In genomic region chr3:138839656-138840055, GRCm38 (mm10) we compare ENCODE assay signal across 21 mouse cellular contexts.
DNase-seq lines count a peak whose midpoint lies in the region; ATAC-seq lines count a peak whose summit lies in the region.
"Had no signal": no experiment of that assay in that cellular context is flagged by ENCODE, and none has a peak within 500 bp of the region (broad histone marks: within the 10 kb centered on the region; RNA-seq: fewer than 3 reads in every experiment).

No protein-coding gene starts in this region.

- H3K4me3 ChIP-seq in lung, embryonic 15.5 days = no peak overlapping the region
- H3K4me3 ChIP-seq in intestine, embryonic 14.5 days (ENCODE audit: low read depth, low read length) = no peak overlapping the region
- no peak overlapping the region for H3K4me3 ChIP-seq in forebrain, embryonic 11.5 days (ENCODE audit: low read depth, low read length)
- H3K4me3 ChIP-seq: embryonic facial prominence, embryonic 15.5 days; erythroblast, embryonic 14.5 days; forebrain, embryonic 12.5 days; hindbrain, embryonic 10.5 days had no signal

- H3K9ac ChIP-seq in lung, embryonic 15.5 days = no peak overlapping the region
- H3K9ac ChIP-seq in intestine, embryonic 14.5 days (ENCODE audit: low read length) = no peak overlapping the region
- no peak overlapping the region for H3K9ac ChIP-seq in forebrain, embryonic 11.5 days (ENCODE audit: low read length)
- H3K9ac ChIP-seq: embryonic facial prominence, embryonic 15.5 days; forebrain, embryonic 12.5 days; forebrain, postnatal 0 days; hindbrain, embryonic 14.5 days had no signal

- H3K36me3 ChIP-seq in lung, embryonic 15.5 days = no peaks in the 10 kb centered on the region
- no peaks in the 10 kb centered on the region for H3K36me3 ChIP-seq in intestine, embryonic 14.5 days (ENCODE audit: control insufficient read depth, insufficient read depth, low read length)
- H3K36me3 ChIP-seq in forebrain, embryonic 11.5 days (ENCODE audit: control insufficient read depth, insufficient read depth, low read length) = no peaks in the 10 kb centered on the region
- H3K36me3 ChIP-seq: embryonic facial prominence, embryonic 15.5 days; forebrain, embryonic 12.5 days; hindbrain, embryonic 10.5 days had no signal

- H3K9me3 ChIP-seq in lung, embryonic 15.5 days = no peaks in the 10 kb centered on the region
- H3K9me3 ChIP-seq in intestine, embryonic 14.5 days (ENCODE audit: control insufficient read depth, low read length) = no peaks in the 10 kb centered on the region
- no peaks in the 10 kb centered on the region for H3K9me3 ChIP-seq in forebrain, embryonic 11.5 days (ENCODE audit: control insufficient read depth, low read length)
- H3K9me3 ChIP-seq: embryonic facial prominence, embryonic 15.5 days; forebrain, embryonic 12.5 days; hindbrain, embryonic 10.5 days had no signal

- H3K27ac ChIP-seq in lung, embryonic 15.5 days = no peak overlapping the region
- H3K27ac ChIP-seq in intestine, embryonic 14.5 days (ENCODE audit: low read depth) = no peak overlapping the region
- no peak overlapping the region for H3K27ac ChIP-seq in forebrain, embryonic 11.5 days (ENCODE audit: low read depth, low read length)
- H3K27ac ChIP-seq: embryonic facial prominence, embryonic 15.5 days; forebrain, embryonic 12.5 days; hindbrain, embryonic 10.5 days; hindbrain, embryonic 14.5 days had no signal

- peak; percentile 20; the same call in 1 of the 2 replicates for ATAC-seq in lung, embryonic 15.5 days (ENCODE audit: borderline replicate concordance, extremely low read depth, low FRiP score, low TSS enrichment)
- 0 out of 2 replicates have a peak, but pooled peaks have one; percentile 15 for ATAC-seq in common myeloid progenitor, adult 5-6 weeks (replicated peaks; ENCODE audit: low read depth, poor library complexity, severe bottlenecking)
- ATAC-seq in intestine, embryonic 14.5 days (replicated peaks; ENCODE audit: low FRiP score, low TSS enrichment, low read depth) = 0 out of 2 replicates have a peak, but pooled peaks have one; percentile 36
- ATAC-seq in forebrain, embryonic 11.5 days (replicated peaks; ENCODE audit: low FRiP score) = no peak
- no peak for ATAC-seq in monocyte, adult 5-6 weeks (replicated peaks; ENCODE audit: insufficient number of reproducible peaks, low FRiP score, low TSS enrichment, poor library complexity, severe bottlenecking)
- ATAC-seq: forebrain, postnatal 0 days had no signal

- H3K4me1 ChIP-seq in lung, embryonic 15.5 days = peaks cover 13% of the 10 kb centered on the region; the same call in 1 of the 2 replicates
- peaks cover 5% of the 10 kb centered on the region for H3K4me1 ChIP-seq in intestine, embryonic 14.5 days (replicated peaks; ENCODE audit: control insufficient read depth, insufficient read depth, low read length)
- no peaks in the 10 kb centered on the region for H3K4me1 ChIP-seq in forebrain, embryonic 11.5 days (replicated peaks; ENCODE audit: control insufficient read depth, insufficient read depth, low read length)

- H3K27me3 ChIP-seq in lung, embryonic 15.5 days = no peaks in the 10 kb centered on the region
- H3K27me3 ChIP-seq in intestine, embryonic 14.5 days (replicated peaks; ENCODE audit: control insufficient read depth, insufficient read depth, low read length) = no peaks in the 10 kb centered on the region
- no peaks in the 10 kb centered on the region for H3K27me3 ChIP-seq in forebrain, embryonic 11.5 days (ENCODE audit: control insufficient read depth, insufficient read depth, low read length)
- H3K27me3 ChIP-seq: embryonic facial prominence, embryonic 15.5 days; forebrain, embryonic 12.5 days had no signal

- WGBS in lung, embryonic 15.5 days = 39% methylated on average over 6 of the region's 6 CpGs
- WGBS in intestine, embryonic 14.5 days = 40% methylated on average over 6 of the region's 6 CpGs
- 21% methylated on average over 6 of the region's 6 CpGs for WGBS in large intestine, adult 2 months
- WGBS in forebrain, embryonic 11.5 days = 86% methylated on average over 6 of the region's 6 CpGs

- no peak for DNase-seq in lung, postnatal 10 days
- DNase-seq in intestine, embryonic 14.5 days (ENCODE audit: low spot score) = no peak
- DNase-seq in large intestine, adult 2 months (ENCODE audit: low read depth, low spot score) = peak; percentile 39
- no peak for DNase-seq in spleen, postnatal 10 days (ENCODE audit: low spot score in 2 of 2)
- no peak for DNase-seq in forebrain, embryonic 11.5 days (ENCODE audit: low spot score)
- DNase-seq: adrenal gland, adult 2 months; adrenal gland, postnatal 25 days; cerebellum, adult 9-11 months; cerebellum, postnatal 36 days; embryo, embryonic 11 days; forebrain, postnatal 0 days; gastrocnemius, postnatal 25 days; heart, postnatal 10 days had no signal

- no peak overlapping the region for H3K4me2 ChIP-seq in lung, embryonic 15.5 days
- no peak overlapping the region for H3K4me2 ChIP-seq in intestine, embryonic 14.5 days (ENCODE audit: low read length)
- no peak overlapping the region for H3K4me2 ChIP-seq in forebrain, embryonic 11.5 days (ENCODE audit: low read depth, low read length, severe bottlenecking)
- H3K4me2 ChIP-seq: embryonic facial prominence, embryonic 15.5 days; forebrain, embryonic 12.5 days; hindbrain, embryonic 14.5 days had no signal

Comparison
In these comparisons a context has a peak if more than half of its experiments do, and no peak if none do; other contexts are left out.
1. ATAC-seq: peak in lung, embryonic 15.5 days (single experiment), common myeloid progenitor, adult 5-6 weeks (single experiment) and intestine, embryonic 14.5 days (single experiment); none in forebrain, embryonic 11.5 days (single experiment) and monocyte, adult 5-6 weeks (single experiment).